Mouse (Mus musculus) liver, embryonic 12.5 days (tissue): ENCODE results near the gene Gpbp1. TPM values are rescaled to one million over a fixed set of nuclear protein-coding genes. Genes with fewer than 3 reads are reported as not detected.

ENCODE experiments used
- ATAC-seq: fragments of 200-750 bp; cut with Nextera tagmentation; 2 replicates; pipeline ENCODE4 v1.8.0; 2017; ENCODE audit warnings: moderate number of reproducible peaks, mild to moderate bottlenecking, moderate library complexity
- H3K27ac ChIP-seq: fragments of 300-500 bp; sonication (generic); 2 replicates; pipeline ENCODE4 v1.5.1; 2016; ENCODE audit warnings: mild to moderate bottlenecking
- H3K27me3 ChIP-seq: fragments of 300-500 bp; sonication (generic); replicated peaks from 2 replicates; pipeline ENCODE4 v1.6.1; 2016; ENCODE audit warnings: mild to moderate bottlenecking, moderate library complexity
- H3K36me3 ChIP-seq: fragments of 300-500 bp; sonication (generic); 2 replicates; pipeline ENCODE4 v1.6.1; 2016; ENCODE audit warnings: mild to moderate bottlenecking, moderate library complexity
- H3K4me1 ChIP-seq: fragments of 300-500 bp; sonication (generic); 2 replicates; pipeline ENCODE4 v1.6.1; 2016
- H3K4me2 ChIP-seq: fragments of 300-500 bp; sonication (generic); 2 replicates; pipeline ENCODE4 v1.6.1; 2016; ENCODE audit warnings: mild to moderate bottlenecking, moderate library complexity
- H3K4me3 ChIP-seq: fragments of 300-500 bp; sonication (generic); 2 replicates; pipeline ENCODE4 v1.5.1; 2016; ENCODE audit warnings: mild to moderate bottlenecking, moderate library complexity
- H3K9ac ChIP-seq: fragments of 300-500 bp; sonication (generic); 2 replicates; pipeline ENCODE4 v1.6.1; 2016; ENCODE audit warnings: mild to moderate bottlenecking, moderate library complexity
- H3K9me3 ChIP-seq: fragments of 300-500 bp; sonication (generic); replicated peaks from 2 replicates; pipeline ENCODE4 v1.6.1; 2016; ENCODE audit warnings: mild to moderate bottlenecking, moderate library complexity
- WGBS: fragments of 180-500 bp; shearing (Covaris S2); methylation state at CpG from one replicate; pipeline ENCODE4 v1.1.7; 2016; ENCODE audit not compliant: insufficient replicate concordance; 5-methylcytosine and 5-hydroxymethylcytosine counted together
- polyA plus RNA-seq: library from polyadenylated mRNA; unstranded; fragments of >200 nt; fragmentation: Nextera tagmentation; extraction: Ambion mirVana; gene quantifications from 2 replicates; pipeline ENCODE4 v1.2.1, GENCODE M21; 2016

The Gpbp1 gene
- 50.7 and 51.1 TPM in 2 replicates for polyA plus RNA-seq

GRCm38 (mm10) chr13:111489802-111490723 lies at the start of gene Gpbp1:
TSS of gene Gpbp1 (minus strand) at chr13:111490111.
- H3K4me3 ChIP-seq: peak within 1 kb of the TSS; percentile 100
- peak within 1 kb of the TSS; percentile 86 for H3K4me2 ChIP-seq
- WGBS: under 1% methylated on average over 101 of the region's 109 CpGs
- H3K36me3 ChIP-seq: peaks cover 6% of the 10 kb centered on the region; the same call in 1 of the 2 replicates
- H3K9me3 ChIP-seq: no peaks in the 10 kb centered on the region
- H3K4me1 ChIP-seq: peaks cover 30% of the 10 kb centered on the region
- peaks cover 36% of the 10 kb centered on the region for H3K27me3 ChIP-seq
- ATAC-seq: peak; percentile 93
- H3K9ac ChIP-seq: peak within 1 kb of the TSS; percentile 100
- H3K27ac ChIP-seq: peak within 1 kb of the TSS; percentile 98

DNA sequence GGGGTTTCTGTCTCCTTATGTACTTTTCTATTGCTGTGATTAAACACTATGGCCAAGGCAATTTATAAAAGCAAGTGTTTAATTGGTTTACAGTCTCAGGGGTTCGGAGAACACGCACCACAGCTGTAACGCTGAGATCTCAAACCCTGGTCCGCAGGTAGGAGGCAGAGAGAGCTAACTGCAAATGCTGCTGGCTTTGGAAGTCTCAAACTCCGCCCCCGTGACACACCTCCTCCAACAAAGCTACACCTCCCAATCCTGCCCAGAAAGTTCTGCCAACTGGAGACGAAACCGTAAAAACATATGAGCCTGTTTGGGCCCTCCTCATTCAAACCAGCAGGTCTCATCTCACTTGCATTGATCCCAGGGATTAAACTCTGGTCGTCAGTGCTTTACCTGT lies 47.8 kb upstream of the Gpbp1 start:
- ATAC-seq: no peak
- WGBS: 77% methylated on average over 9 of the region's 9 CpGs
- no peaks in the 10 kb centered on the region for H3K36me3 ChIP-seq
- no peak overlapping the region for H3K4me2 ChIP-seq
- no peak overlapping the region for H3K4me3 ChIP-seq
- no peaks in the 10 kb centered on the region for H3K27me3 ChIP-seq
- H3K27ac ChIP-seq: no peak overlapping the region
- H3K4me1 ChIP-seq: peaks cover 13% of the 10 kb centered on the region
- no peaks in the 10 kb centered on the region for H3K9me3 ChIP-seq
- no peak overlapping the region for H3K9ac ChIP-seq

DNA sequence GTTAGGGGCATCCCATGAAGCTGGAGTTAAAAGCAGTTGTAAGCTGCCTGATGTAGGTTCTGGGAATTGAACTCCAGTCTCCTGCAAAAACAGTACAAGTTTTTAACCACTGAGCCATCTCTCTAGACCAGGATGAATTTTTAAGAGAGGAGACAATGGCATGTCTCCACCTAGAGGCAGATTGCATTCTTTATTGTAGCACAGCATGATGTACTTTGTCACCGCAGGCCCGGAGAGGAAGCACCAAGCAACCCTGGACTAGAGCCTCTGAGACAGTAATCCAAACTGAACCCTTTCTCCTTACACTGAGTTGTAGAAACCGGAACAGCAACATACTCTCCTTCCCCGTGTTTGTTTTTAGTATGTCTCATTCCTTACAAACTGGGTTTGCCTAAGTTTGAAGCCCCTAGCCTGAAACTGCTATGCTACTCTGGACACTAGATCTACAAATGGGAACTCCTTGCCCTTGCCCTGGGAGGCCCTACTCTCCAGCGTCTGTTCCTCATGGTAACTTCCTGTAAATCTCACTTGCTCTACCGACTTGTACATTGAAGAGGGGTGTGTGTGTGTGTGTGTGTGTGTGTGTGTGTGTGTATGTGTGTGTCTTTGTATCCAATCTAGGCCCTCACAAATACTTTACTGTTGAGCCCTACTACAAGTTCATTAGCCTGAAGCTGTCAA lies 46.4 kb upstream of the Gpbp1 start:
- H3K27ac ChIP-seq: no peak overlapping the region
- no peak for ATAC-seq
- no peak overlapping the region for H3K4me3 ChIP-seq
- no peaks in the 10 kb centered on the region for H3K36me3 ChIP-seq
- H3K27me3 ChIP-seq: no peaks in the 10 kb centered on the region
- H3K9me3 ChIP-seq: no peaks in the 10 kb centered on the region
- no peak overlapping the region for H3K4me2 ChIP-seq
- peaks cover 9% of the 10 kb centered on the region for H3K4me1 ChIP-seq
- 50% methylated on average over 6 of the region's 6 CpGs for WGBS
- no peak overlapping the region for H3K9ac ChIP-seq

GRCm38 (mm10) chr13:111534131-111534530 lies 44.2 kb upstream of the Gpbp1 start:
- WGBS: 54% methylated on average over 6 of the region's 6 CpGs
- no peak overlapping the region for H3K9ac ChIP-seq

DNA sequence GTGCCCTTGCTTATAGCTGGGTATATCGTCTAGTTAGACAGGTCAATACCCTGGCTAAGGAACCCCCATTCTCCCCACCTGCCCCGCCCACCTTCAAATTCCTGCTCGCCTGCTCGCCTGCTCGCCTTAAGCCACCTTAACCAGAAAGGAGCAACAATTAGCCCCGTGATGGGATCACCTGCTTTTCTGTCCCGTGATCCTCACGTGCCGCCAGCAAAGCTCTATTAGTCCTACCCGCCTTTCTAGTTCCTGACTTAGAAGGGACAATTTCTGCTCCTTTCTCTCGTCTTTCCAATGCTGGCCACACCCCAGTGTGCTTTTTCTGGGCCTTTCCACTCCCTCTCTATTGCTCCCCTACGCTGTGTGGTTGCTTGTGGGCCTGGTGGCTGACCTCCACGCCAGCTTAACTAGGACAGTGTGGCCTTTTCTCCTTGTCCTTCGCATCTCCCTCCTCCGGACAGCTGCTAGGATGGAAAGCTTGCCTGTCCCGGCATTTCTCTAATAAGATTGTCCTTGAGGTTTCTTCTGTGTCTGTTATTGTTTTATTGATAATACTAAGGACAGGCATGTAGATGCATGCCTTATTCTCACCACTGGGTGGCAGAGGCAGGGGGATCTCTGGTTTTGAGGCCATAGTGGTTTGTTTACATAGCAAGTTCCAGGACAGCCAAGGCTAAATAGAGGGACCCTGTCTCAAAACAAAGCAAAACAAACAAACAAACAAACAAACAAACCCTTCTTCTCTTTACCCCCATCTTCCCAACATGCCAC lies 42.5 kb upstream of the Gpbp1 start:
- Histone ChIP-seq H3K9ac (no peak overlapping the region), H3K36me3 (no peaks in the 10 kb centered on the region), H3K4me3 (no peak overlapping the region), H3K4me2 (no peak overlapping the region), H3K9me3 (no peaks in the 10 kb centered on the region), H3K27me3 (no peaks in the 10 kb centered on the region), H3K27ac (no peak overlapping the region), H3K4me1 (peaks cover 9% of the 10 kb centered on the region)
- ATAC-seq: no peak; the same call in 1 of the 2 replicates
- WGBS: 78% methylated on average over 16 of the region's 16 CpGs

More at GRCm38 (mm10) chr13:111534131-111534530, 44.2 kb upstream of the Gpbp1 start:
- Histone ChIP-seq H3K27ac (no peak overlapping the region), H3K36me3 (no peaks in the 10 kb centered on the region), H3K4me3 (no peak overlapping the region), H3K9me3 (no peaks in the 10 kb centered on the region), H3K4me2 (no peak overlapping the region), H3K27me3 (no peaks in the 10 kb centered on the region), H3K4me1 (peaks cover 9% of the 10 kb centered on the region)
- ATAC-seq: no peak

DNA sequence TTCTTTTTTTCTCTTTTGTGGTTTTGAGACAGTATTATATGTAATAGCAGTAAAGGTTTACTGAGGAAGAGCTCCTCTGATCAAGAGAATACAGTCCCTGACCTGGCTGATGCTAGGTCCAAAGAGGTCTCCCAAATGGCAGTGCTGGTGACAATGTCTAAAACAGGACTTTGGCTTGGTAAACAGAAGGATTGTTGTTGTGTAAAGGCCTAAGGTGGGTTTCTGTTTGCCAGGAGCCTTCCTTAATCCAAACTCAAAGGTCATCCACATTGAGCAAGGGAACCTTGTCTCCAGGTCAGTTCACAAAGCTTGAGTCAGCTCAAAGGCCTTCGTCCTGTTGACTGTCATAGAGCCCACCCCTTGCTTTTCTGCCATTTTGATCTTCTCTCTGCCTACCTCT lies 41.8 kb upstream of the Gpbp1 start:
- Histone ChIP-seq H3K4me1 (peaks cover 9% of the 10 kb centered on the region), H3K36me3 (no peaks in the 10 kb centered on the region), H3K27me3 (no peaks in the 10 kb centered on the region), H3K4me2 (no peak overlapping the region), H3K4me3 (no peak overlapping the region), H3K9ac (no peak overlapping the region), H3K27ac (no peak overlapping the region), H3K9me3 (no peaks in the 10 kb centered on the region)
- 70% methylated on average over 1 of the region's 1 CpGs for WGBS
- ATAC-seq: 0 out of 2 replicates have a peak, but pooled peaks have one; percentile 21

DNA sequence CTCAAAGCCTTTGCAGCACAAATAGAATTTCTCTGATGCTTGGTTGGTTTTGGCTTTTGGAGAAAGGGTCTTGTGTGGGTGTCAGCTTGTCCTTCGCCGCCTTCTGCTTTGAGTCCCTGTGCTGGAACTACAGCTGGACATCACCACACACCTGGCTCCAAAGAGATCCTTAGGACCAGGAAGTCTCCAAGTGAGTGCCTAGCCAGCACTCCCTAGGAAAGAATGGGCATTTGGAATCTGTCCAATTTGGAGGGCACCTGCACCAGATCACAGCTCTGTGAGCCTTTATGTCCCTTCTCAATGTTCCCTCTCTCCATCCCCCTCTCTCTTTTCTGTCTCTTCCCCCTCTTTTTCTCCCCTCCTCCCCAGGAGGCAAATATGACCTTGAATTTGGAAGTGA lies 34.4 kb upstream of the Gpbp1 start:
- H3K27ac ChIP-seq: no peak overlapping the region
- H3K36me3 ChIP-seq: no peaks in the 10 kb centered on the region
- 77% methylated on average over 2 of the region's 2 CpGs for WGBS
- H3K9ac ChIP-seq: no peak overlapping the region
- H3K4me3 ChIP-seq: no peak overlapping the region
- H3K4me1 ChIP-seq: no peaks in the 10 kb centered on the region
- no peaks in the 10 kb centered on the region for H3K9me3 ChIP-seq
- peaks cover 3% of the 10 kb centered on the region; the same call in 1 of the 2 replicates for H3K27me3 ChIP-seq
- ATAC-seq: no peak
- no peak overlapping the region for H3K4me2 ChIP-seq

DNA sequence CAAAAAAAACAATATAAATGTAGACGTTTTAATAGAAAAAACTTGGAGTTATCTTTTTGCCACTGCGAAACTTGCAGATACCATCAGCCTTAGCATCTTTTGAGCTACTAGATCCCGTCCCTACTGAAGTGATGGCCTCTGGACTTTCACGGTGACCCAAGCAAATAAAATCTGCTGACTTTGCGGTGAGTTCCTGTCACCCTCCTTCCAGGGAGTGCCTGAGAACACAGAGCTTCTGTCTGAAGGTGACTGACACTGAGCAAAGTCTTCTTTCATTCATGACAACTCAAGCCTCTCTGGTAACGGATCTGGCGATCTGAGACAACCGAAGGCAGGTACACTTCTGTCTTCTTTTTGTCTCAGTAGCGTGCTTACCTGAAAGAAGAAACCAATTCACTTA lies 32.4 kb upstream of the Gpbp1 start:
- Histone ChIP-seq H3K4me2 (no peak overlapping the region), H3K9me3 (no peaks in the 10 kb centered on the region), H3K9ac (no peak overlapping the region), H3K27me3 (peaks cover 3% of the 10 kb centered on the region; the same call in 1 of the 2 replicates), H3K4me1 (0 out of 2 replicates have a peak, but pooled peaks cover 7% of the 10 kb centered on the region), H3K4me3 (no peak overlapping the region), H3K27ac (no peak overlapping the region), H3K36me3 (no peaks in the 10 kb centered on the region)
- WGBS: 75% methylated on average over 9 of the region's 9 CpGs
- no peak for ATAC-seq

GRCm38 (mm10) chr13:111520456-111520855 lies 30.5 kb upstream of the Gpbp1 start:
- WGBS: 46% methylated on average over 4 of the region's 4 CpGs
- H3K27me3 ChIP-seq: peaks cover 3% of the 10 kb centered on the region; the same call in 1 of the 2 replicates
- no peak for ATAC-seq
- H3K9me3 ChIP-seq: no peaks in the 10 kb centered on the region
- no peak overlapping the region for H3K4me3 ChIP-seq
- no peak overlapping the region for H3K27ac ChIP-seq
- no peaks in the 10 kb centered on the region for H3K36me3 ChIP-seq
- H3K4me2 ChIP-seq: no peak overlapping the region
- 0 out of 2 replicates have a peak, but pooled peaks cover 7% of the 10 kb centered on the region for H3K4me1 ChIP-seq
- H3K9ac ChIP-seq: no peak overlapping the region

DNA sequence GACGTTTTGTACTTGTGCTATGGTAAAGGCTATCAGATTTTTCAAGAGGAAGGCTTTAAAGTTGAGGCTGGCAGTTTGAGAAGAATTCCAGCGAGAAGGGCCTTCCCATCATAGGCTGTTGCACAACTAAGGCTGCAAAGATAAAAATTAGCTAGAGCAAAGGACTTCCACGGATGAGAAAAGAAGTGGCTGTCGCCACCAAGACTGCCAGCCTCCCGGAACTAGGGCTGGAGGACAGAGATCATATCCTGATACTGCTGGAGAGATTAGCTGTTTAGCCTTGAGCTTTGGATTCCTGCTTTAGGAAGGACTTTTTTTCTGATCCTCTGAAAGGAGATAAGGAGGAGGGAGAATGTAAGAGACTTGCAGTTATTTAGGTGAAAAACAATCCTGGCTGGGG lies 28.4 kb upstream of the Gpbp1 start:
- Histone ChIP-seq H3K27ac (no peak overlapping the region), H3K27me3 (peaks cover 3% of the 10 kb centered on the region; the same call in 1 of the 2 replicates), H3K36me3 (no peaks in the 10 kb centered on the region), H3K9ac (no peak overlapping the region), H3K4me1 (0 out of 2 replicates have a peak, but pooled peaks cover 7% of the 10 kb centered on the region), H3K4me3 (no peak overlapping the region), H3K9me3 (no peaks in the 10 kb centered on the region), H3K4me2 (no peak overlapping the region)
- 25% methylated on average over 5 of the region's 5 CpGs for WGBS
- ATAC-seq: no peak

DNA sequence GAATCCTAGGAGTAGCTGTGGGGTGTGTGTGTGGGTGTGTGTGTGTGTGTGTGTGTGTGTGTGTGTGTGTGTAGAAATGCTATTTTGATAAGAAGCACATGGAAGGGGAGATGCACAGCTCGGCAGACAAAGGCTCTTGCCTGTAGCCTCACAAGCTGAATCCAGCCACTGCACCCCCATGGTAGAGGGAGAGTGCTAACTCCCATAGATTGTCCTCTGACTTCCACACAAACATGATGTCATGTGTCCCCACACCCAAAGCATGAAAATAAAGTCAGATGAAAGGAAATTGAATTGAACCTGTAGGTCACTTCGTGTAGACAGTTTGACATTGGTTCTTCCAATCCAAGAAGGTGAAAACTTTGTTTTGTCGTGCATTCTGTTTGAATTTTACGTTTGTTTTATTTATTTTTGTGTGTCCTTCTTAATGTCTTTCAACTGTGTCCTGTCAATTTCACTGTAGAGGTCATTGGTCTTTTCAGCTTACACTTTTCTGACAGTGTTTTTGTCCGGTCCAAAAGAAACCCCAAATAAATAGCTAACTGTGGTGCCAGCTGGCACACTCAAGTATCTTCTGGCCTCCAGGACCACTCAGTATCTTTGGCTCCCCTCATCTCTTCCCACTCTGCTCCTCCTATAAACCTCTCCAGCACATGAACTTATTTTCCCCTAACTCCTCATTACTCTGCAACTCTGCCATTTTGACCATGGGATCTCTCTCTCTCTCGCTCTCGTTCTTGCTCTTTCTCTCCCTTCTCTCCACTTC lies 26.7 kb upstream of the Gpbp1 start:
- Histone ChIP-seq H3K27ac (no peak overlapping the region), H3K9ac (no peak overlapping the region), H3K9me3 (no peaks in the 10 kb centered on the region), H3K27me3 (peaks cover 3% of the 10 kb centered on the region; the same call in 1 of the 2 replicates), H3K4me3 (no peak overlapping the region), H3K36me3 (no peaks in the 10 kb centered on the region), H3K4me1 (0 out of 2 replicates have a peak, but pooled peaks cover 7% of the 10 kb centered on the region), H3K4me2 (no peak overlapping the region)
- no peak for ATAC-seq
- 68% methylated on average over 7 of the region's 7 CpGs for WGBS
